Mouse (Mus musculus): ENCODE data around the gene Iqcj. TPM values are rescaled to one million over a fixed set of nuclear protein-coding genes. Genes with fewer than 3 reads are reported as not detected.

Gene Iqcj
- not detected for polyA plus RNA-seq (2015; fragmentation: Illumina TruSeq; extraction: RNeasy Lipid Tissue Mini Kit (QIAGEN cat#74804); ENCODE audit: low read depth, low replicate concordance)

DNA sequence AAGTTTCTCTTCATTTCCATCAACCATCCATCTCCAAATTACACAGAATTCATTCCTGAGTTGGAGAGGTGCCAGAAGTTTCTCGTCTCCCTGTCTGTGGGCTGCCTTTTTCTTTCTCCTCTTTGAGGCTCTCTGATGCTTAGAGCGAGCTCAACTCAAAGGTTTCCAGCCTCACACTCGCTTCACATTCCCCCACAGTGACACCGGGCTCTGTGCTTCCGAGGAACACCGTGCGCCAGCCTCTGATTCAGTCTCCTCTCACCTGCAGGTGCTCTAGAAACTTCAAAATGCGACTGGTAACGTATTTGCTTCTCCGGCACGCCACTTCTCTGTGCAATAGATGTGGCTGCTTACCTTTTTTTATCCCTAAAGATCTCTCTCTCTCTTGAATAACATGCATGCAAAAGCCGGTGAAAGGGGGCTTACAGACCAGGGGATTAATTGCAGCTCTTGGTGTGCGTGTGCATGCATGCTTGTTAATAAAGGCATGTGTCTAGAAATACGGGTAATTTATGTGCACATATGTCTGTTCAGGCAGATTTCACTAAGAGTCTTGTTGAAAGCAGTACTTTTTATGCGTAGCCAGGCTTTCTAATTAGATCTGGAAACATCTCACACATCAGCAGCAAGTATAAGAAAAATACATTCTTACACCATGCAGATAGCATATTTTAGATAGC lies at the start of gene Iqcj, which contains the start of gene Iqschfp:
Gene Iqcj, plus strand, starts transcription at position 195 of the 680 bp plus-strand sequence.
Gene Iqschfp, plus strand, starts transcription at position 207 of the 680 bp plus-strand sequence.

DNA sequence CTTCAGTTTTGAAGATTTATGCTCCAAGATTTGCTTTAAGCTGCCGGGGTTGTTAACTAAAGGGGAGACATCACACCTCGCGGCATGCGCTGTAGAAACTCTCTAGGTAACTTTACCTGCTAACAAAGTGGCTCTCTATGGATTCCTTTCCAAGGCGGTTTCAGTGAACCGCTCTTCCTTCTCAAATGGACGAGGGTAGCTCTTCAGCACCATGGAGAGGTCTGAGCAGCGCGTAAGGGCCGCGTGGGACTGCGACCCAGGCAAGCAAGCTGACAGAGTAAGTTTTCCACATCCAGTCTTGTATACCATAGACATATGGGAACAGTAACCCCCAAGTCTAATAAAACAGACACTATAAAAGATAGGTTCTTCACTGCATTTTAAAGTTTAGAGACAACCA lies 172.7 kb downstream of the Iqcj start, which contains the start of gene Schip1:
Gene Schip1, plus strand, starts transcription at position 72 of the 400 bp plus-strand sequence.

Other genes starting within 250 kb of the Iqcj start
- gene Iqschfp, start within 50 bp of the Iqcj start, polyA plus RNA-seq (2015; fragmentation: Illumina TruSeq; extraction: RNeasy Lipid Tissue Mini Kit (QIAGEN cat#74804); ENCODE audit: low read depth, low replicate concordance): 4.6 TPM
- 277 TPM for gene Schip1, start 172.6 kb downstream of the Iqcj start, polyA plus RNA-seq (2015; fragmentation: Illumina TruSeq; extraction: RNeasy Lipid Tissue Mini Kit (QIAGEN cat#74804); ENCODE audit: low read depth, low replicate concordance)

All from brain, adult 10 weeks (tissue).